16 mouse cellular contexts compared by ENCODE assay signal in the genomic region with DNA sequence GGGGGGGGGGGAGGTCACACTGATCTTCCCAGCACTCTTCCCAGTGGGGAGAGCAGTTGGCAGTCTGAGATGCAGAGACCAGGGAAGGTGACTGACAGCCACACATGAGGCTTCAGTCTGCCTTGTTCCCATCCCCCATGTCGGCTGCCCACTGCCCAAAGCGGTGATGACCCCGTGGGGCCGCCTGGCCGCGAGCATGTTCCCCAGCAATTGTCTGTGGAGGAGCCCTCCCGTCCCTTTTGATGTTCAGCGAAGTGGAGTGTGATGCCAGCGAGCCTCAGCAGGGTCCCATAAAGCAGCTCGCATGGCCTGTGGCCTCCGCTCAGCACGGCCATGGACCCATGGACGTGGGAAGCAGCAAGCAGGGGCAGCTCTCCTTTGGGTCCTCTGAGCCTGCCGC. TPM values are rescaled to one million over a fixed set of nuclear protein-coding genes. Genes with fewer than 3 reads are reported as not detected.
DNase-seq lines count a peak whose midpoint lies in the region; ATAC-seq lines count a peak whose summit lies in the region.
"Had no signal": no experiment of that assay in that cellular context is flagged by ENCODE, and none has a peak within 500 bp of the region (broad histone marks: within the 10 kb centered on the region; RNA-seq: fewer than 3 reads in every experiment).

No protein-coding gene starts in this region.

- peak overlapping the region; percentile 26 for H3K4me2 ChIP-seq in midbrain, embryonic 11.5 days
- H3K4me2 ChIP-seq in midbrain, embryonic 16.5 days (ENCODE audit: low read length) = no peak overlapping the region
- H3K4me2 ChIP-seq in embryonic facial prominence, embryonic 14.5 days (ENCODE audit: low read depth, low read length) = no peak overlapping the region
- peak overlapping the region; percentile 28; the same call in 1 of the 2 replicates for H3K4me2 ChIP-seq in neural tube, embryonic 12.5 days (replicated peaks)
- H3K4me2 ChIP-seq: hindbrain, embryonic 13.5 days had no signal

- WGBS in heart, embryonic 10.5 days = 21% methylated on average over 14 of the region's 14 CpGs
- 6% methylated on average over 14 of the region's 14 CpGs for WGBS in midbrain, embryonic 11.5 days
- WGBS in midbrain, embryonic 16.5 days = 6% methylated on average over 14 of the region's 14 CpGs
- WGBS in embryonic facial prominence, embryonic 14.5 days = 22% methylated on average over 14 of the region's 14 CpGs
- WGBS in neural tube, embryonic 12.5 days = 6% methylated on average over 14 of the region's 14 CpGs

- peak overlapping the region; percentile 33; the same call in 1 of the 2 replicates for H3K9ac ChIP-seq in midbrain, embryonic 11.5 days (ENCODE audit: low read length)
- no peak overlapping the region for H3K9ac ChIP-seq in midbrain, embryonic 16.5 days (ENCODE audit: low read depth, low read length)
- H3K9ac ChIP-seq in embryonic facial prominence, embryonic 14.5 days (ENCODE audit: low read depth, low read length) = no peak overlapping the region
- no peak overlapping the region for H3K9ac ChIP-seq in neural tube, embryonic 12.5 days
- H3K9ac ChIP-seq: hindbrain, embryonic 13.5 days had no signal

- H3K27ac ChIP-seq in heart, embryonic 10.5 days = peak overlapping the region; percentile 69
- H3K27ac ChIP-seq in midbrain, embryonic 11.5 days (ENCODE audit: low read depth, low read length) = peak overlapping the region; percentile 48
- no peak overlapping the region for H3K27ac ChIP-seq in midbrain, embryonic 16.5 days (ENCODE audit: low read length)
- no peak overlapping the region for H3K27ac ChIP-seq in embryonic facial prominence, embryonic 14.5 days (replicated peaks; ENCODE audit: low read depth, low read length)
- no peak overlapping the region; the same call in 1 of the 2 replicates for H3K27ac ChIP-seq in neural tube, embryonic 12.5 days
- H3K27ac ChIP-seq: hindbrain, embryonic 13.5 days; macrophage had no signal

- no peaks in the 10 kb centered on the region for H3K27me3 ChIP-seq in heart, embryonic 10.5 days (ENCODE audit: insufficient read depth, poor library complexity, severe bottlenecking)
- no peaks in the 10 kb centered on the region; the same call in 1 of the 2 replicates for H3K27me3 ChIP-seq in midbrain, embryonic 11.5 days (ENCODE audit: control insufficient read depth, insufficient read depth, low read length)
- H3K27me3 ChIP-seq in midbrain, embryonic 16.5 days (ENCODE audit: control insufficient read depth, insufficient read depth, low read depth, low read length) = no peaks in the 10 kb centered on the region
- no peaks in the 10 kb centered on the region for H3K27me3 ChIP-seq in embryonic facial prominence, embryonic 14.5 days (replicated peaks; ENCODE audit: control insufficient read depth, insufficient read depth, low read length)
- H3K27me3 ChIP-seq in neural tube, embryonic 12.5 days (replicated peaks) = no peaks in the 10 kb centered on the region
- H3K27me3 ChIP-seq: hindbrain, embryonic 13.5 days; Patski had no signal

- DNase-seq in heart, embryonic 10.5 days (ENCODE audit: low spot score) = no peak
- no peak for DNase-seq in heart, adult 8-10 months (ENCODE audit: low spot score)
- DNase-seq in midbrain, embryonic 11.5 days (ENCODE audit: low spot score, missing footprints) = peak; percentile 93
- peak; percentile 42 for DNase-seq in embryonic facial prominence, embryonic 14.5 days (ENCODE audit: low spot score)
- no peak for DNase-seq in thymus, postnatal 14 days
- DNase-seq in cerebellum, adult 8-10 months = no peak
- DNase-seq: cerebellum, postnatal 36 days; liver; lung, adult 2 months; right cerebral cortex, postnatal 4 days had no signal

- no peaks in the 10 kb centered on the region for H3K9me3 ChIP-seq in heart, embryonic 10.5 days
- no peaks in the 10 kb centered on the region; the same call in 1 of the 2 replicates for H3K9me3 ChIP-seq in midbrain, embryonic 11.5 days (ENCODE audit: control insufficient read depth, low read length)
- H3K9me3 ChIP-seq in midbrain, embryonic 16.5 days (replicated peaks; ENCODE audit: control insufficient read depth, low read length, poor library complexity, severe bottlenecking) = no peaks in the 10 kb centered on the region
- no peaks in the 10 kb centered on the region for H3K9me3 ChIP-seq in embryonic facial prominence, embryonic 14.5 days (ENCODE audit: control insufficient read depth, low read length)
- no peaks in the 10 kb centered on the region for H3K9me3 ChIP-seq in neural tube, embryonic 12.5 days
- H3K9me3 ChIP-seq: hindbrain, embryonic 13.5 days had no signal

- H3K4me3 ChIP-seq in heart, embryonic 10.5 days = 0 out of 2 replicates have a peak overlapping the region, but pooled peaks have one; percentile 9
- no peak overlapping the region for H3K4me3 ChIP-seq in midbrain, embryonic 11.5 days (ENCODE audit: low read depth, low read length)
- H3K4me3 ChIP-seq in midbrain, embryonic 16.5 days (ENCODE audit: low read depth, low read length) = no peak overlapping the region
- no peak overlapping the region for H3K4me3 ChIP-seq in embryonic facial prominence, embryonic 14.5 days (ENCODE audit: low read depth, low read length)
- no peak overlapping the region for H3K4me3 ChIP-seq in neural tube, embryonic 12.5 days
- H3K4me3 ChIP-seq: hindbrain, embryonic 13.5 days had no signal

- peak; percentile 78 for ATAC-seq in midbrain, embryonic 11.5 days (ENCODE audit: low FRiP score)
- no peak for ATAC-seq in midbrain, embryonic 16.5 days
- peak; percentile 48; the same call in 1 of the 2 replicates for ATAC-seq in embryonic facial prominence, embryonic 14.5 days (ENCODE audit: low read depth)
- ATAC-seq in neural tube, embryonic 12.5 days (ENCODE audit: low FRiP score, low read depth) = no peak
- ATAC-seq: intestine, postnatal 0 days; Patski had no signal

- no peaks in the 10 kb centered on the region for H3K36me3 ChIP-seq in heart, embryonic 10.5 days
- no peaks in the 10 kb centered on the region for H3K36me3 ChIP-seq in midbrain, embryonic 11.5 days (ENCODE audit: control insufficient read depth, insufficient read depth, low read length)
- H3K36me3 ChIP-seq in midbrain, embryonic 16.5 days (ENCODE audit: control insufficient read depth, insufficient read depth, low read length) = no peaks in the 10 kb centered on the region
- H3K36me3 ChIP-seq in embryonic facial prominence, embryonic 14.5 days (ENCODE audit: control insufficient read depth, insufficient read depth, low read length) = no peaks in the 10 kb centered on the region
- no peaks in the 10 kb centered on the region for H3K36me3 ChIP-seq in neural tube, embryonic 12.5 days
- H3K36me3 ChIP-seq: hindbrain, embryonic 13.5 days had no signal

- H3K4me1 ChIP-seq in heart, embryonic 10.5 days = peaks cover 22% of the 10 kb centered on the region
- H3K4me1 ChIP-seq in midbrain, embryonic 11.5 days (ENCODE audit: control insufficient read depth, insufficient read depth, low read length) = peaks cover 14% of the 10 kb centered on the region
- H3K4me1 ChIP-seq in midbrain, embryonic 16.5 days (ENCODE audit: control insufficient read depth, insufficient read depth, low read length) = peaks cover 6% of the 10 kb centered on the region; the same call in 1 of the 2 replicates
- H3K4me1 ChIP-seq in embryonic facial prominence, embryonic 14.5 days (ENCODE audit: control insufficient read depth, insufficient read depth, low read length) = 0 out of 2 replicates have a peak, but pooled peaks cover 3% of the 10 kb centered on the region
- H3K4me1 ChIP-seq in neural tube, embryonic 12.5 days = peaks cover 8% of the 10 kb centered on the region

RNA-seq across cellular contexts. Expression of a gene that starts 26.8 kb away (rescaled TPM):
- polyA plus RNA-seq in heart, embryonic 10.5 days (2016; fragmentation: Nextera tagmentation; extraction: Ambion mirVana) = 0.59 and 0.67 TPM in 2 replicates
- total RNA-seq in heart, adult 8-10 months (2022) = under 1 TPM in 1 of 4 experiments, not detected in 3; 0.24 TPM
- 0.70 and 1.0 TPM in 2 replicates for polyA plus RNA-seq in midbrain, embryonic 11.5 days (2014; fragmentation: Nextera tagmentation; extraction: Ambion mirVana)
- 2.0 TPM in 2 replicates for polyA plus RNA-seq in midbrain, embryonic 16.5 days (2015; fragmentation: Nextera tagmentation; extraction: Ambion mirVana)
- 1.4 and 2.4 TPM in 2 replicates for polyA plus RNA-seq in embryonic facial prominence, embryonic 14.5 days (2014; fragmentation: Nextera tagmentation; extraction: Ambion mirVana)
- 1.3 and 1.4 TPM in 2 replicates for polyA plus RNA-seq in neural tube, embryonic 12.5 days (2016; fragmentation: Nextera tagmentation; extraction: Ambion mirVana)
- polyA plus RNA-seq: macrophage had no signal

RNA-seq across cellular contexts. Expression of a gene that starts 34.7 kb away (rescaled TPM):
- 2.1 and 5.5 TPM in 2 replicates for polyA plus RNA-seq in heart, embryonic 10.5 days (2016; fragmentation: Nextera tagmentation; extraction: Ambion mirVana)
- under 1 TPM; 0.28 to 0.80 (median 0.54) TPM for total RNA-seq in heart, adult 8-10 months (2022)
- 10.1 and 10.2 TPM in 2 replicates for polyA plus RNA-seq in midbrain, embryonic 11.5 days (2014; fragmentation: Nextera tagmentation; extraction: Ambion mirVana)
- 5.4 and 5.8 TPM in 2 replicates for polyA plus RNA-seq in midbrain, embryonic 16.5 days (2015; fragmentation: Nextera tagmentation; extraction: Ambion mirVana)
- 8.1 and 8.8 TPM in 2 replicates for polyA plus RNA-seq in embryonic facial prominence, embryonic 14.5 days (2014; fragmentation: Nextera tagmentation; extraction: Ambion mirVana)
- 6.8 and 7.3 TPM in 2 replicates for polyA plus RNA-seq in neural tube, embryonic 12.5 days (2016; fragmentation: Nextera tagmentation; extraction: Ambion mirVana)

Comparison
In these comparisons a context has a peak if more than half of its experiments do, and no peak if none do; other contexts are left out.
1. H3K27ac ChIP-seq: peak in heart, embryonic 10.5 days (single experiment) and midbrain, embryonic 11.5 days (single experiment); none in midbrain, embryonic 16.5 days (single experiment), embryonic facial prominence, embryonic 14.5 days (single experiment) and neural tube, embryonic 12.5 days (single experiment).
2. ATAC-seq: peak in midbrain, embryonic 11.5 days (single experiment) and embryonic facial prominence, embryonic 14.5 days (single experiment); none in midbrain, embryonic 16.5 days (single experiment) and neural tube, embryonic 12.5 days (single experiment).
3. H3K4me2 ChIP-seq: peak in midbrain, embryonic 11.5 days (single experiment) and neural tube, embryonic 12.5 days (single experiment); none in midbrain, embryonic 16.5 days (single experiment) and embryonic facial prominence, embryonic 14.5 days (single experiment).
4. DNase-seq: peak in midbrain, embryonic 11.5 days (single experiment) and embryonic facial prominence, embryonic 14.5 days (single experiment); none in heart, embryonic 10.5 days (single experiment), heart, adult 8-10 months (single experiment), thymus, postnatal 14 days (single experiment) and cerebellum, adult 8-10 months (single experiment).